ENCODE assay signal across 8 mouse cellular contexts in the genomic region with DNA sequence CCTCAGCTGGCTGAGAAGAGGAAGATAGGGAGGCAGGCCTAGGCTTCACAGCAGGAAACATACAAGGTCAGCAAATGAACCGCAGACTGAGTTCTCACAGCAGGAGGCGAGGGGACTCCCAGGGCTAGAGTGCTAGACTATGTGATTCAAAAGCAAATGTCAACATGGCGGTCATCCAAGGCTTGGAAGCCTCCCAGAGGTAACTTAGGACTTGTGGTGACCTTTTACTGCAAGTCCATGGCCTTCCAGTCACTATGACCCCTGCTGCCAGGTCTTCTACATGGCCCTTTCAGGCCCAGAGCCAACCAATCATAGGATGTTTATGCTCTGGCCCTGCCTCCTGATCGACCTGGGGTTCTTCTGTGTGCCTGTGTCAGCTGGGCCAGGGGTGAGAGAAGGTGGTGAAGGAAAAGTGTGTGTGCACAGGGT.
DNase-seq lines count a peak whose midpoint lies in the region; ATAC-seq and TF ChIP-seq lines count a peak whose summit lies in the region.

No protein-coding gene starts in this region.

- H3K36me3 ChIP-seq in midbrain, postnatal 0 days (ENCODE audit: insufficient read depth, low read length): no peaks in the 10 kb centered on the region
- H3K36me3 ChIP-seq in midbrain, embryonic 11.5 days (ENCODE audit: control insufficient read depth, insufficient read depth, low read length): no peaks in the 10 kb centered on the region
- H3K36me3 ChIP-seq in lung, embryonic 14.5 days (ENCODE audit: insufficient read depth): no peaks in the 10 kb centered on the region
- H3K36me3 ChIP-seq in hindbrain, postnatal 0 days (ENCODE audit: insufficient read depth, low read length): no peaks in the 10 kb centered on the region
- H3K36me3 ChIP-seq in hindbrain, embryonic 16.5 days (ENCODE audit: control insufficient read depth, insufficient read depth, low read length): no peaks in the 10 kb centered on the region

- no peak overlapping the region for H3K9ac ChIP-seq in midbrain, postnatal 0 days (replicated peaks; ENCODE audit: low read length, poor library complexity, severe bottlenecking)
- H3K9ac ChIP-seq in midbrain, embryonic 11.5 days (ENCODE audit: low read length): no peak overlapping the region
- H3K9ac ChIP-seq in lung, embryonic 14.5 days: no peak overlapping the region
- H3K9ac ChIP-seq in hindbrain, postnatal 0 days (replicated peaks; ENCODE audit: low read length): no peak overlapping the region
- H3K9ac ChIP-seq in hindbrain, embryonic 16.5 days (ENCODE audit: low read depth, low read length): no peak overlapping the region

- H3K4me2 ChIP-seq in midbrain, postnatal 0 days (ENCODE audit: low read depth, low read length, poor library complexity, severe bottlenecking): no peak overlapping the region
- no peak overlapping the region for H3K4me2 ChIP-seq in midbrain, embryonic 11.5 days
- H3K4me2 ChIP-seq in lung, embryonic 14.5 days: no peak overlapping the region
- no peak overlapping the region for H3K4me2 ChIP-seq in hindbrain, postnatal 0 days (ENCODE audit: low read depth, low read length)
- no peak overlapping the region for H3K4me2 ChIP-seq in hindbrain, embryonic 16.5 days (ENCODE audit: low read length)

- H3K9me3 ChIP-seq in midbrain, postnatal 0 days (ENCODE audit: low read length): no peaks in the 10 kb centered on the region
- H3K9me3 ChIP-seq in midbrain, embryonic 11.5 days (ENCODE audit: control insufficient read depth, low read length): no peaks in the 10 kb centered on the region
- no peaks in the 10 kb centered on the region for H3K9me3 ChIP-seq in lung, embryonic 14.5 days (ENCODE audit: low read depth, low read length)
- H3K9me3 ChIP-seq in hindbrain, postnatal 0 days (ENCODE audit: low read length): no peaks in the 10 kb centered on the region
- H3K9me3 ChIP-seq in hindbrain, embryonic 16.5 days (ENCODE audit: control insufficient read depth, low read length): no peaks in the 10 kb centered on the region

- H3K27me3 ChIP-seq in midbrain, postnatal 0 days (ENCODE audit: insufficient read depth, low read length): no peaks in the 10 kb centered on the region
- H3K27me3 ChIP-seq in midbrain, embryonic 11.5 days (ENCODE audit: control insufficient read depth, insufficient read depth, low read length): no peaks in the 10 kb centered on the region
- H3K27me3 ChIP-seq in lung, embryonic 14.5 days (ENCODE audit: insufficient read depth, low read length): no peaks in the 10 kb centered on the region
- no peaks in the 10 kb centered on the region for H3K27me3 ChIP-seq in hindbrain, postnatal 0 days (ENCODE audit: insufficient read depth, low read length)
- no peaks in the 10 kb centered on the region; the same call in 1 of the 2 replicates for H3K27me3 ChIP-seq in hindbrain, embryonic 16.5 days (replicated peaks; ENCODE audit: control insufficient read depth, insufficient read depth, low read length)

- 66% methylated on average over 4 of the region's 4 CpGs for WGBS in midbrain, postnatal 0 days
- 76% methylated on average over 4 of the region's 4 CpGs for WGBS in midbrain, embryonic 11.5 days
- 53% methylated on average over 4 of the region's 4 CpGs for WGBS in lung, embryonic 14.5 days
- 53% methylated on average over 4 of the region's 4 CpGs for WGBS in hindbrain, postnatal 0 days
- 54% methylated on average over 4 of the region's 4 CpGs for WGBS in hindbrain, embryonic 16.5 days

- peak; percentile 8 for DNase-seq in midbrain, postnatal 0 days (ENCODE audit: low spot score)
- DNase-seq in midbrain, embryonic 11.5 days (ENCODE audit: low spot score, missing footprints): no peak
- DNase-seq in cerebellum, adult 9-11 months: peak; percentile 8
- peak; percentile 63 for DNase-seq in lung, embryonic 14.5 days
- DNase-seq in hindbrain, postnatal 0 days (ENCODE audit: low spot score): no peak
- no peak for DNase-seq in layer of hippocampus, adult 9-10 months (ENCODE audit: low spot score)

- no peaks in the 10 kb centered on the region for H3K4me1 ChIP-seq in midbrain, postnatal 0 days (ENCODE audit: insufficient read depth, low read length)
- H3K4me1 ChIP-seq in midbrain, embryonic 11.5 days (ENCODE audit: control insufficient read depth, insufficient read depth, low read length): no peaks in the 10 kb centered on the region
- H3K4me1 ChIP-seq in lung, embryonic 14.5 days (ENCODE audit: insufficient read depth): no peaks in the 10 kb centered on the region; the same call in 1 of the 2 replicates
- H3K4me1 ChIP-seq in hindbrain, postnatal 0 days (ENCODE audit: insufficient read depth, low read length): no peaks in the 10 kb centered on the region
- no peaks in the 10 kb centered on the region for H3K4me1 ChIP-seq in hindbrain, embryonic 16.5 days (ENCODE audit: control insufficient read depth, insufficient read depth, low read depth, low read length)

- no peak for TF ChIP-seq CTCF in midbrain, postnatal 0 days (IDR thresholded peaks at IDR 0.05)
- TF ChIP-seq CTCF in lung, embryonic 14.5 days (IDR thresholded peaks at IDR 0.05; ENCODE audit: low read depth): no peak
- TF ChIP-seq CTCF in hindbrain, postnatal 0 days (IDR thresholded peaks at IDR 0.05; ENCODE audit: low read depth): no peak

- ATAC-seq in midbrain, postnatal 0 days (ENCODE audit: low FRiP score): no peak
- ATAC-seq in midbrain, embryonic 11.5 days (ENCODE audit: low FRiP score): no peak
- ATAC-seq in hematopoietic stem cell, adult 5-6 weeks (replicated peaks in 1 of 2; ENCODE audit: insufficient read depth in 1 of 2, low FRiP score in 2 of 2, low TSS enrichment in 1 of 2, low read depth in 1 of 2, poor library complexity in 2 of 2, severe bottlenecking in 2 of 2): peak; percentile 66 to 83
- ATAC-seq in lung, embryonic 14.5 days (ENCODE audit: insufficient read depth): no peak; the same call in 1 of the 2 replicates
- ATAC-seq in hindbrain, postnatal 0 days: no peak
- ATAC-seq in hindbrain, embryonic 16.5 days: no peak

- H3K27ac ChIP-seq in midbrain, postnatal 0 days (ENCODE audit: low read depth, low read length): no peak overlapping the region
- no peak overlapping the region for H3K27ac ChIP-seq in midbrain, embryonic 11.5 days (ENCODE audit: low read depth, low read length)
- 0 out of 2 replicates have a peak overlapping the region, but pooled peaks have one; percentile 46 for H3K27ac ChIP-seq in lung, embryonic 14.5 days (ENCODE audit: low read depth)
- H3K27ac ChIP-seq in hindbrain, postnatal 0 days: no peak overlapping the region
- H3K27ac ChIP-seq in hindbrain, embryonic 16.5 days (ENCODE audit: low read depth, low read length): no peak overlapping the region

- H3K4me3 ChIP-seq in midbrain, postnatal 0 days (ENCODE audit: low read depth, low read length): no peak overlapping the region
- no peak overlapping the region for H3K4me3 ChIP-seq in midbrain, embryonic 11.5 days (ENCODE audit: low read depth, low read length)
- H3K4me3 ChIP-seq in lung, embryonic 14.5 days (ENCODE audit: low read depth, low read length): no peak overlapping the region
- H3K4me3 ChIP-seq in hindbrain, postnatal 0 days (ENCODE audit: low read length): no peak overlapping the region
- no peak overlapping the region for H3K4me3 ChIP-seq in hindbrain, embryonic 16.5 days (ENCODE audit: low read length)

Comparison
In these comparisons a context has a peak if more than half of its experiments do, and no peak if none do; other contexts are left out.
1. DNase-seq: peak in midbrain, postnatal 0 days (single experiment), cerebellum, adult 9-11 months (single experiment) and lung, embryonic 14.5 days (single experiment); none in midbrain, embryonic 11.5 days (single experiment), hindbrain, postnatal 0 days (single experiment) and layer of hippocampus, adult 9-10 months (single experiment).
2. ATAC-seq: peak in hematopoietic stem cell, adult 5-6 weeks (2 of 2); none in midbrain, postnatal 0 days (single experiment), midbrain, embryonic 11.5 days (single experiment), lung, embryonic 14.5 days (single experiment), hindbrain, postnatal 0 days (single experiment) and hindbrain, embryonic 16.5 days (single experiment).